Mouse (Mus musculus): ENCODE measurements at regions not wholly inside any gene's neighbourhood (a gene's known extent, or its start where the extent isn't known, plus 50 kb on each side); places are given as distances from the start of the nearest gene placed in this dataset.

GRCm38 (mm10) chr10:8020113-8020512 lies 64.1 kb upstream of the Tab2 start:
- H3K9ac ChIP-seq (replicated peaks; ENCODE audit: low read length) = no peak overlapping the region
- no peaks in the 10 kb centered on the region for H3K4me1 ChIP-seq (ENCODE audit: control insufficient read depth, insufficient read depth, low read length)
- DNase-seq (no peak), ATAC-seq (ENCODE audit: low FRiP score, low TSS enrichment) (no peak)
- H3K9me3 ChIP-seq (ENCODE audit: control insufficient read depth, low read length) = no peaks in the 10 kb centered on the region
- no peak overlapping the region for H3K4me3 ChIP-seq (replicated peaks; ENCODE audit: low read depth, low read length)
- H3K27me3 ChIP-seq (ENCODE audit: control insufficient read depth, insufficient read depth, low read length) = no peaks in the 10 kb centered on the region
- no peak overlapping the region for H3K4me2 ChIP-seq (ENCODE audit: low read length)
- H3K36me3 ChIP-seq (ENCODE audit: control insufficient read depth, insufficient read depth, low read length) = no peaks in the 10 kb centered on the region
- no peak overlapping the region for H3K27ac ChIP-seq (replicated peaks; ENCODE audit: low read depth, low read length)
- WGBS = 89% methylated on average over 4 of the region's 4 CpGs

GRCm38 (mm10) chr10:8018229-8019026 lies 62.4 kb upstream of the Tab2 start:
- H3K4me3 ChIP-seq (replicated peaks; ENCODE audit: low read depth, low read length) = no peak overlapping the region
- ATAC-seq (ENCODE audit: low FRiP score, low TSS enrichment) (no peak; the same call in 1 of the 2 replicates), DNase-seq (no peak)
- no peak overlapping the region for H3K4me2 ChIP-seq (ENCODE audit: low read length)
- no peaks in the 10 kb centered on the region for H3K36me3 ChIP-seq (ENCODE audit: control insufficient read depth, insufficient read depth, low read length)
- no peaks in the 10 kb centered on the region for H3K4me1 ChIP-seq (ENCODE audit: control insufficient read depth, insufficient read depth, low read length)
- H3K9me3 ChIP-seq (ENCODE audit: control insufficient read depth, low read length) = no peaks in the 10 kb centered on the region
- H3K27ac ChIP-seq (replicated peaks; ENCODE audit: low read depth, low read length) = no peak overlapping the region
- H3K27me3 ChIP-seq (ENCODE audit: control insufficient read depth, insufficient read depth, low read length) = no peaks in the 10 kb centered on the region
- no peak overlapping the region for H3K9ac ChIP-seq (replicated peaks; ENCODE audit: low read length)

GRCm38 (mm10) chr10:8016741-8017140 lies 60.7 kb upstream of the Tab2 start:
- no peak for ATAC-seq (ENCODE audit: low FRiP score, low TSS enrichment)
- WGBS = 86% methylated on average over 2 of the region's 2 CpGs

GRCm38 (mm10) chr10:8011744-8012143 lies 55.7 kb upstream of the Tab2 start:
- H3K27me3 ChIP-seq (ENCODE audit: control insufficient read depth, insufficient read depth, low read length) = no peaks in the 10 kb centered on the region
- no peak for ATAC-seq (ENCODE audit: low FRiP score, low TSS enrichment)
- no peak overlapping the region for H3K27ac ChIP-seq (replicated peaks; ENCODE audit: low read depth, low read length)
- no peak overlapping the region for H3K4me3 ChIP-seq (replicated peaks; ENCODE audit: low read depth, low read length)
- H3K9me3 ChIP-seq (ENCODE audit: control insufficient read depth, low read length) = no peaks in the 10 kb centered on the region
- no peak overlapping the region for H3K9ac ChIP-seq (replicated peaks; ENCODE audit: low read length)
- DNase-seq = no peak
- H3K4me1 ChIP-seq (ENCODE audit: control insufficient read depth, insufficient read depth, low read length) = no peaks in the 10 kb centered on the region
- H3K36me3 ChIP-seq (ENCODE audit: control insufficient read depth, insufficient read depth, low read length) = no peaks in the 10 kb centered on the region
- no peak overlapping the region for H3K4me2 ChIP-seq (ENCODE audit: low read length)
- 68% methylated on average over 4 of the region's 4 CpGs for WGBS

More at GRCm38 (mm10) chr10:8016741-8017140, 60.7 kb upstream of the Tab2 start:
- no peak for DNase-seq
- Histone ChIP-seq H3K9me3 (ENCODE audit: control insufficient read depth, low read length) (no peaks in the 10 kb centered on the region), H3K9ac (replicated peaks; ENCODE audit: low read length) (no peak overlapping the region), H3K36me3 (ENCODE audit: control insufficient read depth, insufficient read depth, low read length) (no peaks in the 10 kb centered on the region), H3K4me2 (ENCODE audit: low read length) (no peak overlapping the region), H3K4me3 (replicated peaks; ENCODE audit: low read depth, low read length) (no peak overlapping the region), H3K27ac (replicated peaks; ENCODE audit: low read depth, low read length) (no peak overlapping the region), H3K27me3 (ENCODE audit: control insufficient read depth, insufficient read depth, low read length) (no peaks in the 10 kb centered on the region), H3K4me1 (ENCODE audit: control insufficient read depth, insufficient read depth, low read length) (no peaks in the 10 kb centered on the region)

- Histone ChIP-seq H3K36me3 (ENCODE audit: control insufficient read depth, insufficient read depth, low read length) (no peaks in the 10 kb centered on the region), H3K4me1 (ENCODE audit: control insufficient read depth, insufficient read depth, low read length) (no peaks in the 10 kb centered on the region), H3K4me3 (replicated peaks; ENCODE audit: low read depth, low read length) (no peak overlapping the region), H3K27me3 (ENCODE audit: control insufficient read depth, insufficient read depth, low read length) (no peaks in the 10 kb centered on the region), H3K9ac (replicated peaks; ENCODE audit: low read length) (no peak overlapping the region), H3K9me3 (ENCODE audit: control insufficient read depth, low read length) (no peaks in the 10 kb centered on the region), H3K27ac (replicated peaks; ENCODE audit: low read depth, low read length) (no peak overlapping the region), H3K4me2 (ENCODE audit: low read length) (no peak overlapping the region)
- DNase-seq (no peak), ATAC-seq (ENCODE audit: low FRiP score, low TSS enrichment) (no peak)
- WGBS = 94% methylated on average over 9 of the region's 9 CpGs
Observed at GRCm38 (mm10) chr10:8011138-8011537, 55.1 kb upstream of the Tab2 start.

GRCm38 (mm10) chr10:8009855-8010254 lies 53.8 kb upstream of the Tab2 start:
- ATAC-seq (ENCODE audit: low FRiP score, low TSS enrichment) (no peak), DNase-seq (no peak)
- WGBS = 82% methylated on average over 1 of the region's 1 CpGs
- Histone ChIP-seq H3K27ac (replicated peaks; ENCODE audit: low read depth, low read length) (no peak overlapping the region), H3K4me3 (replicated peaks; ENCODE audit: low read depth, low read length) (no peak overlapping the region), H3K9ac (replicated peaks; ENCODE audit: low read length) (no peak overlapping the region), H3K27me3 (ENCODE audit: control insufficient read depth, insufficient read depth, low read length) (no peaks in the 10 kb centered on the region), H3K4me1 (ENCODE audit: control insufficient read depth, insufficient read depth, low read length) (no peaks in the 10 kb centered on the region), H3K4me2 (ENCODE audit: low read length) (no peak overlapping the region), H3K36me3 (ENCODE audit: control insufficient read depth, insufficient read depth, low read length) (no peaks in the 10 kb centered on the region), H3K9me3 (ENCODE audit: control insufficient read depth, low read length) (no peaks in the 10 kb centered on the region)

- H3K27me3 ChIP-seq (ENCODE audit: control insufficient read depth, insufficient read depth, low read length) = no peaks in the 10 kb centered on the region
- ATAC-seq (ENCODE audit: low FRiP score, low TSS enrichment) = no peak
- 45% methylated on average over 3 of the region's 3 CpGs for WGBS
- no peak overlapping the region for H3K4me3 ChIP-seq (replicated peaks; ENCODE audit: low read depth, low read length)
- no peaks in the 10 kb centered on the region for H3K36me3 ChIP-seq (ENCODE audit: control insufficient read depth, insufficient read depth, low read length)
- H3K27ac ChIP-seq (replicated peaks; ENCODE audit: low read depth, low read length) = no peak overlapping the region
- no peak for DNase-seq
- H3K9ac ChIP-seq (replicated peaks; ENCODE audit: low read length) = no peak overlapping the region
- no peak overlapping the region for H3K4me2 ChIP-seq (ENCODE audit: low read length)
- H3K9me3 ChIP-seq (ENCODE audit: control insufficient read depth, low read length) = no peaks in the 10 kb centered on the region
- H3K4me1 ChIP-seq (ENCODE audit: control insufficient read depth, insufficient read depth, low read length) = no peaks in the 10 kb centered on the region
Observed at GRCm38 (mm10) chr10:8007990-8008368, 51.9 kb upstream of the Tab2 start.

GRCm38 (mm10) chr10:8007286-8007989 lies 51.4 kb upstream of the Tab2 start:
- DNase-seq (peak; percentile 19), ATAC-seq (ENCODE audit: low FRiP score, low TSS enrichment) (no peak)
- Histone ChIP-seq H3K27me3 (ENCODE audit: control insufficient read depth, insufficient read depth, low read length) (no peaks in the 10 kb centered on the region), H3K9ac (replicated peaks; ENCODE audit: low read length) (no peak overlapping the region), H3K4me2 (ENCODE audit: low read length) (no peak overlapping the region), H3K36me3 (ENCODE audit: control insufficient read depth, insufficient read depth, low read length) (no peaks in the 10 kb centered on the region), H3K27ac (replicated peaks; ENCODE audit: low read depth, low read length) (no peak overlapping the region), H3K4me3 (replicated peaks; ENCODE audit: low read depth, low read length) (no peak overlapping the region), H3K4me1 (ENCODE audit: control insufficient read depth, insufficient read depth, low read length) (no peaks in the 10 kb centered on the region), H3K9me3 (ENCODE audit: control insufficient read depth, low read length) (no peaks in the 10 kb centered on the region)
- WGBS = 25% methylated on average over 5 of the region's 5 CpGs
